ENCODE assay signal across 8 mouse cellular contexts in the genomic region with DNA sequence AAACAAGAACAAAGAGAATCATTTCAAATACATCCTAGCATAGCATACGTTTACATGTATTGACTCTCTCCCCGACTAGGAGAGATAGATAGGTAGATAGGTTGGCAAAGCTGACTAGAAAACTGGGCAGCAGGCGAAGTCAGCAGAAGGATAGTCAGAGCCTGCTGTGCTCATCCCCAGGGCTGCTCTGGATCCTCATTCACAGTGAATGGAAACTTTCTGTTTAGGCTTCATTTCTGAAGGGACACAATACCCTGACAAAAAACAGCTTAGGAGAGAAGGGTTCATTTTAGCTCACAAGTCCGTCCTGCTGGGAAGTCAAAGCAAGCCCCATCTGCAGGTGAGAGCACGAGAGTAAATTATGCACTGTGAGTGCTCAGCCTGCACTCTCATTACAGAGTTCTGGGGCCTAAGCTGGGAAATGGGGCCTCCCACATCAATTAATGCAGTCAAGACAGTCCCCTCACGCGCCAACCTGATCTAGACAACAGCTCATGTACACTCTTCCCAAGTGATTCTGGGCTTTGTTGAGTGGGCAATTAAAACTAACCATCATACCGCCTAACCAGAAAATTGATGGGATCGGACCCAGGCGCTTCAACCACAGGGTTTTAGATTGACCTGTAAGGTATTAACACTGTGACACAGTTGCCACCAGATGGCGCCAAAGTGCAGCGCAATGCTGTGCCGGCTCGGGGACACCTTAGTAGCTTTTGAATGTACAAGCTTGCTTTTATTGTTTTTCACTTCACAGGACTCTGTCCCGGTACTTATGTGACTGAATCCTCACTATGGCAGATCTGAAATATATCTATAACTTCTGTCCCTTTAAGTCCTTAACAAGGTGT. TPM values are rescaled to one million over a fixed set of nuclear protein-coding genes. Genes with fewer than 3 reads are reported as not detected.
A peak's percentile ranks its signal among the peaks of the same experiment; 100 is the strongest.
DNase-seq lines count a peak whose midpoint lies in the region; ATAC-seq lines count a peak whose summit lies in the region.

No protein-coding gene starts in this region.

- H3K9ac ChIP-seq in hindbrain, embryonic 11.5 days (ENCODE audit: low read depth, low read length) = no peak overlapping the region
- H3K9ac ChIP-seq in lung, embryonic 15.5 days = no peak overlapping the region

- H3K27ac ChIP-seq in hindbrain, embryonic 11.5 days (ENCODE audit: low read depth, low read length) = no peak overlapping the region
- H3K27ac ChIP-seq in lung, embryonic 15.5 days = no peak overlapping the region

- H3K4me3 ChIP-seq in hindbrain, embryonic 11.5 days (ENCODE audit: low read depth, low read length) = no peak overlapping the region
- no peak overlapping the region for H3K4me3 ChIP-seq in lung, embryonic 15.5 days

- peak; percentile 87 for DNase-seq in MN1 (ENCODE audit: low spot score)
- DNase-seq in cerebellum, adult 8-10 months = peak; percentile 76
- peak; percentile 85 for DNase-seq in forelimb bud, embryonic 11.5 days (ENCODE audit: low read depth, low spot score)
- peak; percentile 91 for DNase-seq in hindbrain, embryonic 11.5 days (ENCODE audit: low spot score)
- DNase-seq in layer of hippocampus, adult 9-10 months (ENCODE audit: low spot score) = peak; percentile 47
- DNase-seq in ovary, postnatal 14 days (ENCODE audit: low spot score) = peak; percentile 76
- peak; percentile 79 for DNase-seq in thymus, postnatal 0 days (ENCODE audit: low spot score)

- ATAC-seq in hindbrain, embryonic 11.5 days (ENCODE audit: low FRiP score) = peak; percentile 89
- peak; percentile 81; the same call in 1 of the 2 replicates for ATAC-seq in lung, embryonic 15.5 days (ENCODE audit: borderline replicate concordance, extremely low read depth, low FRiP score, low TSS enrichment)

- WGBS in hindbrain, embryonic 11.5 days = 26% methylated on average over 15 of the region's 15 CpGs
- 24% methylated on average over 15 of the region's 15 CpGs for WGBS in lung, embryonic 15.5 days

- H3K4me1 ChIP-seq in hindbrain, embryonic 11.5 days (replicated peaks; ENCODE audit: control insufficient read depth, insufficient read depth, low read length) = no peaks in the 10 kb centered on the region
- H3K4me1 ChIP-seq in lung, embryonic 15.5 days = no peaks in the 10 kb centered on the region

- no peaks in the 10 kb centered on the region for H3K27me3 ChIP-seq in hindbrain, embryonic 11.5 days (ENCODE audit: control insufficient read depth, insufficient read depth, low read length)
- no peaks in the 10 kb centered on the region for H3K27me3 ChIP-seq in lung, embryonic 15.5 days

- H3K36me3 ChIP-seq in hindbrain, embryonic 11.5 days (ENCODE audit: control insufficient read depth, insufficient read depth, low read length) = no peaks in the 10 kb centered on the region
- H3K36me3 ChIP-seq in lung, embryonic 15.5 days = peaks cover 10% of the 10 kb centered on the region

- no peak overlapping the region for H3K4me2 ChIP-seq in hindbrain, embryonic 11.5 days (replicated peaks; ENCODE audit: low read depth, low read length)
- no peak overlapping the region for H3K4me2 ChIP-seq in lung, embryonic 15.5 days

- no peaks in the 10 kb centered on the region for H3K9me3 ChIP-seq in hindbrain, embryonic 11.5 days (ENCODE audit: control insufficient read depth, low read length)
- H3K9me3 ChIP-seq in lung, embryonic 15.5 days = no peaks in the 10 kb centered on the region

RNA-seq across cellular contexts. Expression of gene Dis3, which starts 42.4 kb away (rescaled TPM):
- 40.1 and 43.8 TPM in 2 replicates for polyA plus RNA-seq in hindbrain, embryonic 11.5 days (2014; fragmentation: Nextera tagmentation; extraction: Ambion mirVana)
- polyA plus RNA-seq in lung, embryonic 15.5 days (2015; fragmentation: Nextera tagmentation; extraction: Ambion mirVana) = 29.4 and 32.5 TPM in 2 replicates
- 23.9 TPM in 2 replicates for polyA plus RNA-seq in thymus, postnatal 0 days (2015; fragmentation: Nextera tagmentation; extraction: Ambion mirVana)

RNA-seq across cellular contexts. Expression of gene Pibf1, which starts 42.8 kb away (rescaled TPM):
- polyA plus RNA-seq in hindbrain, embryonic 11.5 days (2014; fragmentation: Nextera tagmentation; extraction: Ambion mirVana) = 23.6 and 26.3 TPM in 2 replicates
- 14.0 and 19.5 TPM in 2 replicates for polyA plus RNA-seq in lung, embryonic 15.5 days (2015; fragmentation: Nextera tagmentation; extraction: Ambion mirVana)
- 13.9 and 14.2 TPM in 2 replicates for polyA plus RNA-seq in thymus, postnatal 0 days (2015; fragmentation: Nextera tagmentation; extraction: Ambion mirVana)
